Mouse (Mus musculus): ENCODE results near the gene Fnbp1.

DNA sequence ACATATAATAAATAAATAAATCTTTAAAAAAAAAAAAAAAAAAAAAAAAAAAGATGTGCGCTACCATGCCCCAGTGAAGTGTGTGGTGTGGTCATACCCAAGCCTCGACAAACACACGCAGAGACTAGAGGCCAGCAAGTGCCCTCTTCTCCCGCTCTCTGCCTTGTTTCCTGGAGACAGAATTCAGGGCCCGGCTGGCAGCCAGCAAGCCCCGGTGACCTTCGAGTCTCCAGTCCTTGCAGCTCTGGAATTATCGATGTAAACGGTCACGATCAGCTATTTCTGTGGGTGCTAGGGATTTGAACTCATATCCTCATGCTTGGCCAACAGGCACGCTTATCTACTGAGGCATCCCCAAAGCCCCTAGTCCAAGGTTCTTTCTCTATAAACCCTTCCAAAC is 43.2 kb downstream of the Fnbp1 start:
- no peak for TF ChIP-seq CTCF (IDR thresholded peaks at IDR 0.05; ENCODE audit: borderline replicate concordance, control insufficient read depth, extremely low read depth, insufficient read depth, low read length, poor library complexity)
- no peak for TF ChIP-seq POLR2A (IDR thresholded peaks at IDR 0.05; ENCODE audit: control insufficient read depth, extremely low read depth, insufficient read depth, low read length, poor library complexity)
